Mouse (Mus musculus) heart, embryonic 11.5 days (tissue): ENCODE measurements around the gene Nxf1. TPM values are rescaled to one million over a fixed set of nuclear protein-coding genes. Genes with fewer than 3 reads are reported as not detected.

Source experiments
- ATAC-seq: fragments of 200-750 bp; cut with Nextera tagmentation; replicated peaks from 2 replicates; pipeline ENCODE4 v1.8.0; 2017; ENCODE audit warnings: moderate library complexity; ENCODE audit not compliant: insufficient number of reproducible peaks, low FRiP score, low TSS enrichment
- H3K27ac ChIP-seq: fragments of 300-500 bp; sonication (generic); 2 replicates; pipeline ENCODE4 v1.5.1; 2014; ENCODE audit warnings: mild to moderate bottlenecking, low read depth, low read length
- H3K27me3 ChIP-seq: fragments of 300-500 bp; sonication (generic); 2 replicates; pipeline ENCODE4 v1.6.1; 2014; ENCODE audit warnings: mild to moderate bottlenecking, low read length, mixed read lengths; ENCODE audit not compliant: control insufficient read depth, insufficient read depth
- H3K36me3 ChIP-seq: fragments of 300-500 bp; sonication (generic); 2 replicates; pipeline ENCODE4 v1.6.1; 2014; ENCODE audit warnings: mild to moderate bottlenecking, low read length, moderate library complexity, mixed read lengths; ENCODE audit not compliant: control insufficient read depth, insufficient read depth
- H3K4me1 ChIP-seq: fragments of 300-500 bp; sonication (generic); 2 replicates; pipeline ENCODE4 v1.6.1; 2014; ENCODE audit warnings: low read length; ENCODE audit not compliant: control insufficient read depth, insufficient read depth
- H3K4me2 ChIP-seq: fragments of 300-500 bp; sonication (generic); 2 replicates; pipeline ENCODE4 v1.6.1; 2014; ENCODE audit warnings: mild to moderate bottlenecking, moderate library complexity
- H3K4me3 ChIP-seq: fragments of 300-500 bp; sonication (generic); 2 replicates; pipeline ENCODE4 v1.5.1; 2014; ENCODE audit warnings: low read depth, low read length
- H3K9ac ChIP-seq: fragments of 300-500 bp; sonication (generic); 2 replicates; pipeline ENCODE4 v1.6.1; 2014; ENCODE audit warnings: mild to moderate bottlenecking, low read depth, low read length, moderate library complexity
- H3K9me3 ChIP-seq: fragments of 300-500 bp; sonication (generic); replicated peaks from 2 replicates; pipeline ENCODE4 v1.6.1; 2016; ENCODE audit warnings: low read length; ENCODE audit not compliant: control insufficient read depth
- WGBS: fragments of 180-500 bp; shearing (Covaris S2); extraction: QIAGEN DNeasy Blood & Tissue Kit; methylation state at CpG from one replicate; pipeline ENCODE4 v1.1.7; 2014; ENCODE audit not compliant: insufficient replicate concordance; 5-methylcytosine and 5-hydroxymethylcytosine counted together
- polyA plus RNA-seq: library from polyadenylated mRNA; unstranded; fragments of >200 nt; fragmentation: Nextera tagmentation; extraction: Ambion mirVana; gene quantifications from 2 replicates; pipeline ENCODE4 v1.2.1, GENCODE M21; 2014

The Nxf1 gene
- polyA plus RNA-seq, 1 experiment from 2014 or later = 126 TPM

GRCm38 (mm10) chr19:8770567-8771270, 13.8 kb downstream of the Nxf1 start, which contains the start of gene Tmem223:
TSS of gene Tmem223 (plus strand) at chr19:8770996.
- Histone ChIP-seq H3K9me3 (no peaks in the 10 kb centered on the region), H3K4me1 (peaks cover 17% of the 10 kb centered on the region), H3K27ac (peak within 1 kb of the TSS; percentile 89), H3K27me3 (no peaks in the 10 kb centered on the region), H3K36me3 (peaks cover 35% of the 10 kb centered on the region), H3K9ac (peak within 1 kb of the TSS; percentile 98), H3K4me3 (peak within 1 kb of the TSS; percentile 87), H3K4me2 (peak within 1 kb of the TSS; percentile 82)
- 19% methylated on average over 29 of the region's 29 CpGs for WGBS
- peak; percentile 28; the same call in 1 of the 2 replicates for ATAC-seq

- 66% methylated on average over 5 of the region's 5 CpGs for WGBS
- H3K9me3 ChIP-seq = no peaks in the 10 kb centered on the region
- H3K9ac ChIP-seq = peak overlapping the region; percentile 96; the same call in 1 of the 2 replicates
- peaks cover 16% of the 10 kb centered on the region; the same call in 1 of the 2 replicates for H3K36me3 ChIP-seq
- peak overlapping the region; percentile 99; the same call in 1 of the 2 replicates for H3K27ac ChIP-seq
- H3K4me2 ChIP-seq = peak overlapping the region; percentile 99
- no peak for ATAC-seq
- no peaks in the 10 kb centered on the region for H3K27me3 ChIP-seq
- peaks cover 17% of the 10 kb centered on the region for H3K4me1 ChIP-seq
- H3K4me3 ChIP-seq = peak overlapping the region; percentile 87
Measured at GRCm38 (mm10) chr19:8772996-8773395, 16.1 kb downstream of the Nxf1 start.

GRCm38 (mm10) chr19:8773409-8773808, 16.5 kb downstream of the Nxf1 start:
- no peak for ATAC-seq
- H3K4me3 ChIP-seq = peak overlapping the region; percentile 87
- H3K36me3 ChIP-seq = peaks cover 14% of the 10 kb centered on the region; the same call in 1 of the 2 replicates
- H3K9me3 ChIP-seq = no peaks in the 10 kb centered on the region
- H3K27ac ChIP-seq = peak overlapping the region; percentile 99
- peaks cover 17% of the 10 kb centered on the region for H3K4me1 ChIP-seq
- H3K4me2 ChIP-seq = peak overlapping the region; percentile 99
- peak overlapping the region; percentile 96 for H3K9ac ChIP-seq
- WGBS = 53% methylated on average over 6 of the region's 6 CpGs
- H3K27me3 ChIP-seq = no peaks in the 10 kb centered on the region

- under 1% methylated on average over 65 of the region's 68 CpGs for WGBS
- Histone ChIP-seq H3K27ac (peak within 1 kb of the TSS; percentile 99), H3K36me3 (peaks cover 10% of the 10 kb centered on the region; the same call in 1 of the 2 replicates), H3K4me1 (peaks cover 17% of the 10 kb centered on the region), H3K4me3 (peak within 1 kb of the TSS; percentile 87), H3K4me2 (peak within 1 kb of the TSS; percentile 99), H3K27me3 (no peaks in the 10 kb centered on the region), H3K9me3 (no peaks in the 10 kb centered on the region), H3K9ac (peak within 1 kb of the TSS; percentile 96)
- peak; percentile 85 for ATAC-seq
Measured at GRCm38 (mm10) chr19:8774086-8774835, 17.4 kb downstream of the Nxf1 start, which contains the start of gene Tmem179b. TSS of gene Tmem179b (minus strand) at chr19:8774467.

GRCm38 (mm10) chr19:8774951-8775421, 18.1 kb downstream of the Nxf1 start:
- H3K27ac ChIP-seq = peak overlapping the region; percentile 99
- H3K4me2 ChIP-seq = peak overlapping the region; percentile 99
- peaks cover 10% of the 10 kb centered on the region; the same call in 1 of the 2 replicates for H3K36me3 ChIP-seq
- 6% methylated on average over 20 of the region's 20 CpGs for WGBS
- H3K4me1 ChIP-seq = peaks cover 17% of the 10 kb centered on the region
- peak overlapping the region; percentile 96 for H3K9ac ChIP-seq
- peak overlapping the region; percentile 87 for H3K4me3 ChIP-seq
- peak; percentile 4; the same call in 1 of the 2 replicates for ATAC-seq
- no peaks in the 10 kb centered on the region for H3K27me3 ChIP-seq
- no peaks in the 10 kb centered on the region for H3K9me3 ChIP-seq

- Histone ChIP-seq H3K9ac (peak within 1 kb of the TSS; percentile 78), H3K27ac (peak within 1 kb of the TSS; percentile 77; the same call in 1 of the 2 replicates), H3K4me1 (no peaks in the 10 kb centered on the region), H3K4me2 (peak within 1 kb of the TSS; percentile 68), H3K36me3 (peaks cover 7% of the 10 kb centered on the region), H3K27me3 (no peaks in the 10 kb centered on the region), H3K9me3 (no peaks in the 10 kb centered on the region), H3K4me3 (peak within 1 kb of the TSS; percentile 71)
- WGBS = under 1% methylated on average over 32 of the region's 32 CpGs
- ATAC-seq = peak; percentile 98
Measured at GRCm38 (mm10) chr19:8786008-8786781, 29.3 kb downstream of the Nxf1 start, which contains the start of gene Taf6l. TSS of gene Taf6l (minus strand) at chr19:8786417.

GRCm38 (mm10) chr19:8788521-8788920, 31.6 kb downstream of the Nxf1 start:
- ATAC-seq = no peak
- H3K27ac ChIP-seq = no peak overlapping the region

GRCm38 (mm10) chr19:8789171-8789570, 32.3 kb downstream of the Nxf1 start:
- H3K27me3 ChIP-seq = no peaks in the 10 kb centered on the region
- 62% methylated on average over 1 of the region's 1 CpGs for WGBS
- H3K9me3 ChIP-seq = no peaks in the 10 kb centered on the region
- H3K27ac ChIP-seq = no peak overlapping the region
- H3K36me3 ChIP-seq = peaks cover 19% of the 10 kb centered on the region
- H3K9ac ChIP-seq = no peak overlapping the region
- no peak for ATAC-seq
- H3K4me3 ChIP-seq = no peak overlapping the region
- H3K4me2 ChIP-seq = no peak overlapping the region
- H3K4me1 ChIP-seq = no peaks in the 10 kb centered on the region

More at GRCm38 (mm10) chr19:8788521-8788920, 31.6 kb downstream of the Nxf1 start:
- H3K9me3 ChIP-seq = no peaks in the 10 kb centered on the region
- no peak overlapping the region for H3K9ac ChIP-seq
- peaks cover 13% of the 10 kb centered on the region for H3K36me3 ChIP-seq
- no peaks in the 10 kb centered on the region for H3K27me3 ChIP-seq
- H3K4me3 ChIP-seq = no peak overlapping the region
- H3K4me2 ChIP-seq = no peak overlapping the region
- H3K4me1 ChIP-seq = no peaks in the 10 kb centered on the region
- 26% methylated on average over 3 of the region's 3 CpGs for WGBS
